In the genomic region with DNA sequence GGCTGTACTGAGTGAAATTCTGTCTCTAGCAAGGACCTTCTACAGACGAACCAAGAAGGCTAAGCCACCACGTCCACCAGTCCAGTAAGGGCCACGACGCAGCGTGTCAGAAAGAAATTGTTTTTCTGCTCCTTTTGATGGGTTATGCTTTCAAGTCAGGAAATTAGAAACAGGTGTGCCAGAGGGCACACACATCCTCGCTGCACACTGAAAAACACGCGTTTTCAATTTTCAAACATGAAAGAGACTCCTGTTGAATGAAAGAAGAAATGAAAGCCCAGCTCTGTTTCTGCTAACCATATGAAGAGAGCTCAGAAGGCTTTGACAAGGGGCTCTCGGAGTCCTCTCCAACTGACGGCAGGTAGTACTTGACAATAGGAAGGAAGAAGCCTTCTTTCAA, we compare ENCODE assay signal across 13 mouse cellular contexts.
A peak's percentile ranks its signal among the peaks of the same experiment; 100 is the strongest.
DNase-seq lines count a peak whose midpoint lies in the region; ATAC-seq and TF ChIP-seq lines count a peak whose summit lies in the region.
"Had no signal": no experiment of that assay in that cellular context is flagged by ENCODE, and none has a peak within 500 bp of the region (broad histone marks: within the 10 kb centered on the region; RNA-seq: fewer than 3 reads in every experiment).

No protein-coding gene starts in this region.

- H3K79me2 ChIP-seq in heart, adult 2 months (replicated peaks; ENCODE audit: control insufficient read depth, insufficient read depth, low read length), result no peaks in the 10 kb centered on the region; the same call in 1 of the 2 replicates
- H3K79me2 ChIP-seq in CH12.LX (replicated peaks; ENCODE audit: control insufficient read depth, extremely low read depth, insufficient read depth, poor library complexity, severe bottlenecking), result no peaks in the 10 kb centered on the region

- no peak for TF ChIP-seq RAD21 in CH12.LX (IDR thresholded peaks at IDR 0.05; ENCODE audit: low read depth, low read length)

- intact Hi-C loops in heart, adult 2 months (cut with DNase I), result no loop called here
- intact Hi-C loops in gastrocnemius, postnatal 36 days (cut with DNase I), result no loop called here

- no peak overlapping the region for H3K9ac ChIP-seq in heart, adult 2 months (ENCODE audit: low read depth, low read length)
- no peak overlapping the region for H3K9ac ChIP-seq in CH12.LX (ENCODE audit: insufficient read depth, low read depth)
- no peak overlapping the region for H3K9ac ChIP-seq in embryonic facial prominence, embryonic 14.5 days (ENCODE audit: low read depth, low read length)
- H3K9ac ChIP-seq: liver, embryonic 14.5 days had no signal

- H3K36me3 ChIP-seq in heart, adult 2 months (ENCODE audit: control insufficient read depth, insufficient read depth, low read length), result no peaks in the 10 kb centered on the region
- peaks cover 0 to 21% of the 10 kb centered on the region in 2 experiments for H3K36me3 ChIP-seq in CH12.LX (replicated peaks in 1 of 2; ENCODE audit: control insufficient read depth in 1 of 2, insufficient read depth in 1 of 2, low read length in 1 of 2)
- H3K36me3 ChIP-seq in embryonic facial prominence, embryonic 14.5 days (ENCODE audit: control insufficient read depth, insufficient read depth, low read length), result no peaks in the 10 kb centered on the region
- H3K36me3 ChIP-seq: heart, embryonic 10.5 days had no signal

- dilution Hi-C loops in CH12.LX (cut with MboI; ENCODE audit: extremely low pct_ligation_motif_present, extremely low pct_unique_long_range_greater_than_20kb, low sequenced_read_pairs), result no loop called here

- no peak for TF ChIP-seq EP300 in heart, adult 2 months (IDR thresholded peaks at IDR 0.05; ENCODE audit: insufficient read depth, low read depth, low read length)
- no peak for TF ChIP-seq EP300 in CH12.LX (IDR thresholded peaks at IDR 0.05; ENCODE audit: low read length)

- WGBS in heart, adult 2 months, result 90% methylated on average over 10 of the region's 10 CpGs
- WGBS in embryonic facial prominence, embryonic 14.5 days, result 23% methylated on average over 10 of the region's 10 CpGs

- peak; percentile 33 for DNase-seq in heart, adult 11 months
- DNase-seq in heart, adult 2 months, result no peak
- no peak for DNase-seq in CH12.LX (ENCODE audit: extremely low read depth)
- peak; percentile 70 for DNase-seq in embryonic facial prominence, embryonic 14.5 days (ENCODE audit: low spot score)
- DNase-seq in mesoderm, embryonic 11.5 days (ENCODE audit: low read depth, low spot score), result peak; percentile 70
- DNase-seq in gastrocnemius, postnatal 10 days, result no peak
- no peak for DNase-seq in gastrocnemius, postnatal 36 days
- no peak for DNase-seq in MN1 (ENCODE audit: low spot score)
- DNase-seq: kidney, postnatal 25 days; layer of hippocampus, postnatal 36 days; lung, postnatal 4 days had no signal

- H3K4me1 ChIP-seq in heart, adult 2 months (ENCODE audit: control insufficient read depth, insufficient read depth, low read length), result no peaks in the 10 kb centered on the region
- no peaks in the 10 kb centered on the region; a peak in 2 of 4 replicates for H3K4me1 ChIP-seq in CH12.LX (ENCODE audit: control insufficient read depth in 1 of 2, insufficient read depth in 2 of 2)
- peaks cover 15% of the 10 kb centered on the region; the same call in 1 of the 2 replicates for H3K4me1 ChIP-seq in embryonic facial prominence, embryonic 14.5 days (ENCODE audit: control insufficient read depth, insufficient read depth, low read length)
- H3K4me1 ChIP-seq: heart, embryonic 10.5 days had no signal

- no peak overlapping the region for H3K27ac ChIP-seq in heart, adult 2 months
- H3K27ac ChIP-seq in CH12.LX (ENCODE audit: insufficient read depth, low read depth), result no peak overlapping the region
- H3K27ac ChIP-seq in embryonic facial prominence, embryonic 14.5 days (replicated peaks; ENCODE audit: low read depth, low read length), result peak overlapping the region; percentile 22
- H3K27ac ChIP-seq: heart, embryonic 10.5 days; liver, embryonic 14.5 days had no signal

- H3K27me3 ChIP-seq in heart, adult 2 months (ENCODE audit: control insufficient read depth, insufficient read depth, low read length), result no peaks in the 10 kb centered on the region
- no peaks in the 10 kb centered on the region for H3K27me3 ChIP-seq in CH12.LX (replicated peaks)
- H3K27me3 ChIP-seq in embryonic facial prominence, embryonic 14.5 days (replicated peaks; ENCODE audit: control insufficient read depth, insufficient read depth, low read length), result no peaks in the 10 kb centered on the region

- H3K4me3 ChIP-seq in heart, adult 2 months, result no peak overlapping the region
- no peak overlapping the region for H3K4me3 ChIP-seq in CH12.LX (replicated peaks in 1 of 3; ENCODE audit: low read depth in 2 of 3, low read length in 2 of 3, poor library complexity in 1 of 3)
- H3K4me3 ChIP-seq in embryonic facial prominence, embryonic 14.5 days (ENCODE audit: low read depth, low read length), result no peak overlapping the region
- H3K4me3 ChIP-seq: heart, embryonic 10.5 days had no signal

- no peak for TF ChIP-seq CTCF in heart, adult 2 months (IDR thresholded peaks at IDR 0.05)
- TF ChIP-seq CTCF in CH12.LX (conservative IDR thresholded peaks at IDR 0.05 in 1 of 2, IDR thresholded peaks at IDR 0.05 in 1 of 2; ENCODE audit: low read depth in 2 of 2, low read length in 2 of 2), result no peak

- no peaks in the 10 kb centered on the region for H3K9me3 ChIP-seq in CH12.LX (replicated peaks; ENCODE audit: low read length)
- no peaks in the 10 kb centered on the region for H3K9me3 ChIP-seq in embryonic facial prominence, embryonic 14.5 days (ENCODE audit: control insufficient read depth, low read length)
- H3K9me3 ChIP-seq: heart, embryonic 10.5 days had no signal

- peak overlapping the region; percentile 34 for H3K4me2 ChIP-seq in CH12.LX (ENCODE audit: insufficient read depth, low read depth, poor library complexity, severe bottlenecking)
- no peak overlapping the region for H3K4me2 ChIP-seq in embryonic facial prominence, embryonic 14.5 days (ENCODE audit: low read depth, low read length)

- no peak for TF ChIP-seq POLR2A in heart, adult 2 months (IDR thresholded peaks at IDR 0.05; ENCODE audit: insufficient read depth, low read depth, low read length)
- TF ChIP-seq POLR2A in CH12.LX (IDR thresholded peaks at IDR 0.05; ENCODE audit: low read depth, low read length), result no peak

- in situ Hi-C loops in CH12.LX (cut with MboI; ENCODE audit: low pct_ligation_motif_present, low pct_unique_long_range_greater_than_20kb, low sequenced_read_pairs), result no loop called here

- no peak for ATAC-seq in embryonic facial prominence, embryonic 14.5 days (ENCODE audit: low read depth)

TF ChIP-seq in CH12.LX, 34 proteins besides CTCF, POLR2A, EP300 and RAD21:
- no peak for TF ChIP-seq TCF12 (IDR thresholded peaks at IDR 0.05; ENCODE audit: low read depth, low read length)
- no peak for TF ChIP-seq E2F4 (IDR thresholded peaks at IDR 0.05; ENCODE audit: insufficient replicate concordance, low read depth, low read length)
- TF ChIP-seq POLR2AphosphoS2 (IDR thresholded peaks at IDR 0.05; ENCODE audit: low read depth, low read length), result no peak
- no peak for TF ChIP-seq USF1 (IDR thresholded peaks at IDR 0.05; ENCODE audit: low read depth, low read length)
- no peak for TF ChIP-seq SMC3 (IDR thresholded peaks at IDR 0.05; ENCODE audit: low read depth, low read length)

Comparison
In these comparisons a context has a peak if more than half of its experiments do, and no peak if none do; other contexts are left out.
1. DNase-seq: peak in heart, adult 11 months (single experiment), embryonic facial prominence, embryonic 14.5 days (single experiment) and mesoderm, embryonic 11.5 days (single experiment); none in heart, adult 2 months (0 of 2), CH12.LX (single experiment), gastrocnemius, postnatal 10 days (single experiment), gastrocnemius, postnatal 36 days (0 of 2) and MN1 (single experiment).